Mouse (Mus musculus): ENCODE measurements around the gene Haghl. TPM values are rescaled to one million over a fixed set of nuclear protein-coding genes. Genes with fewer than 3 reads are reported as not detected.

Gene Haghl
- polyA plus RNA-seq, 1 experiment from 2014 or later: 80.7 TPM

- WGBS: under 1% methylated on average over 45 of the region's 45 CpGs
- H3K4me1 ChIP-seq: peaks cover 62% of the 10 kb centered on the region
- DNase-seq (ENCODE audit: low spot score): peak; percentile 89
Measured at GRCm38 (mm10) chr17:25791843-25792527, 6.5 kb upstream of the Haghl start.

GRCm38 (mm10) chr17:25791320-25791842 is 5.9 kb upstream of the Haghl start:
- Histone ChIP-seq H3K4me3 (peak overlapping the region; percentile 74), H3K4me1 (peaks cover 58% of the 10 kb centered on the region), H3K9me3 (replicated peaks) (no peaks in the 10 kb centered on the region), H3K27ac (peak overlapping the region; percentile 91), H3K27me3 (ENCODE audit: low read depth, poor library complexity, severe bottlenecking) (no peaks in the 10 kb centered on the region), H3K36me3 (peaks cover 58% of the 10 kb centered on the region)
- 32% methylated on average over 19 of the region's 19 CpGs for WGBS
- peak; percentile 52 for DNase-seq (ENCODE audit: low spot score)

More at GRCm38 (mm10) chr17:25791843-25792527, 6.5 kb upstream of the Haghl start:
- peak overlapping the region; percentile 91 for H3K27ac ChIP-seq
- no peaks in the 10 kb centered on the region for H3K27me3 ChIP-seq (ENCODE audit: low read depth, poor library complexity, severe bottlenecking)
- H3K36me3 ChIP-seq: peaks cover 58% of the 10 kb centered on the region
- H3K9me3 ChIP-seq (replicated peaks): no peaks in the 10 kb centered on the region
- H3K4me3 ChIP-seq: peak overlapping the region; percentile 74

GRCm38 (mm10) chr17:25786781-25787504 is 1.5 kb upstream of the Haghl start:
- WGBS: 93% methylated on average over 9 of the region's 9 CpGs
- Histone ChIP-seq H3K4me3 (0 out of 2 replicates have a peak overlapping the region, but pooled peaks have one; percentile 6), H3K4me1 (peaks cover 44% of the 10 kb centered on the region), H3K9me3 (replicated peaks) (no peaks in the 10 kb centered on the region), H3K36me3 (peaks cover 55% of the 10 kb centered on the region), H3K27ac (no peak overlapping the region; the same call in 1 of the 2 replicates), H3K27me3 (ENCODE audit: low read depth, poor library complexity, severe bottlenecking) (no peaks in the 10 kb centered on the region)
- no peak for DNase-seq (ENCODE audit: low spot score)

GRCm38 (mm10) chr17:25786280-25786679 is 807 bp upstream of the Haghl start, which contains the start of gene Ccdc78:
Ccdc78 (plus strand) TSS chr17:25786580.
- H3K4me1 ChIP-seq: peaks cover 38% of the 10 kb centered on the region
- no peaks in the 10 kb centered on the region for H3K27me3 ChIP-seq (ENCODE audit: low read depth, poor library complexity, severe bottlenecking)
- no peaks in the 10 kb centered on the region for H3K9me3 ChIP-seq (replicated peaks)
- H3K27ac ChIP-seq: peak within 1 kb of the TSS; percentile 95
- 88% methylated on average over 3 of the region's 3 CpGs for WGBS
- H3K36me3 ChIP-seq: peaks cover 61% of the 10 kb centered on the region
- peak within 1 kb of the TSS; percentile 79 for H3K4me3 ChIP-seq
- DNase-seq (ENCODE audit: low spot score): no peak

GRCm38 (mm10) chr17:25783861-25784574 is 1.5 kb downstream of the Haghl start:
- peak overlapping the region; percentile 95 for H3K27ac ChIP-seq

GRCm38 (mm10) chr17:25783086-25783485 is 2.4 kb downstream of the Haghl start:
- 88% methylated on average over 7 of the region's 7 CpGs for WGBS
- H3K4me3 ChIP-seq: peak overlapping the region; percentile 79; the same call in 1 of the 2 replicates

More at GRCm38 (mm10) chr17:25783861-25784574, 1.5 kb downstream of the Haghl start:
- Histone ChIP-seq H3K36me3 (peaks cover 68% of the 10 kb centered on the region), H3K9me3 (replicated peaks) (no peaks in the 10 kb centered on the region), H3K4me1 (peaks cover 30% of the 10 kb centered on the region), H3K4me3 (peak overlapping the region; percentile 79), H3K27me3 (ENCODE audit: low read depth, poor library complexity, severe bottlenecking) (no peaks in the 10 kb centered on the region)
- no peak for DNase-seq (ENCODE audit: low spot score)
- 86% methylated on average over 15 of the region's 15 CpGs for WGBS

GRCm38 (mm10) chr17:25781339-25781738 is 4.1 kb downstream of the Haghl start:
- Histone ChIP-seq H3K9me3 (replicated peaks) (no peaks in the 10 kb centered on the region), H3K36me3 (peaks cover 58% of the 10 kb centered on the region), H3K27me3 (ENCODE audit: low read depth, poor library complexity, severe bottlenecking) (no peaks in the 10 kb centered on the region), H3K27ac (no peak overlapping the region), H3K4me1 (peaks cover 30% of the 10 kb centered on the region), H3K4me3 (no peak overlapping the region)
- 75% methylated on average over 6 of the region's 6 CpGs for WGBS
- no peak for DNase-seq (ENCODE audit: low spot score)

More at GRCm38 (mm10) chr17:25783086-25783485, 2.4 kb downstream of the Haghl start:
- no peak for DNase-seq (ENCODE audit: low spot score)
- peaks cover 60% of the 10 kb centered on the region for H3K36me3 ChIP-seq
- no peaks in the 10 kb centered on the region for H3K27me3 ChIP-seq (ENCODE audit: low read depth, poor library complexity, severe bottlenecking)
- peaks cover 30% of the 10 kb centered on the region for H3K4me1 ChIP-seq
- H3K9me3 ChIP-seq (replicated peaks): no peaks in the 10 kb centered on the region
- no peak overlapping the region for H3K27ac ChIP-seq

- Histone ChIP-seq H3K4me1 (peaks cover 21% of the 10 kb centered on the region), H3K27me3 (ENCODE audit: low read depth, poor library complexity, severe bottlenecking) (no peaks in the 10 kb centered on the region), H3K27ac (no peak overlapping the region), H3K9me3 (replicated peaks) (no peaks in the 10 kb centered on the region), H3K4me3 (no peak overlapping the region), H3K36me3 (peaks cover 44% of the 10 kb centered on the region)
- DNase-seq (ENCODE audit: low spot score): no peak
- 96% methylated on average over 5 of the region's 5 CpGs for WGBS
Measured at GRCm38 (mm10) chr17:25777948-25778347, 7.5 kb downstream of the Haghl start.

GRCm38 (mm10) chr17:25775318-25776062 is 10.0 kb downstream of the Haghl start:
- no peak overlapping the region for H3K27ac ChIP-seq
- H3K36me3 ChIP-seq: peaks cover 20% of the 10 kb centered on the region
- peaks cover 19% of the 10 kb centered on the region for H3K4me1 ChIP-seq
- H3K27me3 ChIP-seq (ENCODE audit: low read depth, poor library complexity, severe bottlenecking): no peaks in the 10 kb centered on the region
- H3K4me3 ChIP-seq: no peak overlapping the region
- DNase-seq (ENCODE audit: low spot score): no peak
- WGBS: 81% methylated on average over 10 of the region's 10 CpGs
- no peaks in the 10 kb centered on the region for H3K9me3 ChIP-seq (replicated peaks)

GRCm38 (mm10) chr17:25773549-25774120 is 11.8 kb downstream of the Haghl start, which contains the start of gene Narfl:
Narfl (plus strand) TSS chr17:25773776.
- H3K27ac ChIP-seq: peak within 1 kb of the TSS; percentile 69
- H3K36me3 ChIP-seq: peaks cover 8% of the 10 kb centered on the region
- peaks cover 6% of the 10 kb centered on the region for H3K27me3 ChIP-seq (ENCODE audit: low read depth, poor library complexity, severe bottlenecking)

GRCm38 (mm10) chr17:25769331-25769730 is 16.1 kb downstream of the Haghl start:
- no peak for DNase-seq (ENCODE audit: low spot score)
- no peak overlapping the region; the same call in 1 of the 2 replicates for H3K4me3 ChIP-seq
- no peak overlapping the region for H3K27ac ChIP-seq
- H3K27me3 ChIP-seq (ENCODE audit: low read depth, poor library complexity, severe bottlenecking): peaks cover 6% of the 10 kb centered on the region
- H3K9me3 ChIP-seq (replicated peaks): no peaks in the 10 kb centered on the region
- WGBS: 56% methylated on average over 9 of the region's 9 CpGs
- no peaks in the 10 kb centered on the region for H3K36me3 ChIP-seq
- peaks cover 23% of the 10 kb centered on the region for H3K4me1 ChIP-seq

More at GRCm38 (mm10) chr17:25773549-25774120, 11.8 kb downstream of the Haghl start, which contains the start of gene Narfl:
- peak within 1 kb of the TSS; percentile 66 for H3K4me3 ChIP-seq
- H3K9me3 ChIP-seq (replicated peaks): no peaks in the 10 kb centered on the region
- DNase-seq (ENCODE audit: low spot score): peak; percentile 100
- under 1% methylated on average over 37 of the region's 37 CpGs for WGBS
- peaks cover 23% of the 10 kb centered on the region for H3K4me1 ChIP-seq

Measured in limb, embryonic 10.5 days (tissue).